Mouse (Mus musculus) c-Kit-positive CD71-negative TER-119-negative erythroid progenitor cells, embryonic 14.5 days (primary cell): Measurements from ENCODE around the gene Ube2h.
"Not testable (repeated sequence)": the region's sequence is repeated elsewhere in the genome, so short reads cannot be mapped to it uniquely, and the experiment has no call there.

Source experiments
- DNase-seq: peaks from one replicate; pipeline ENCODE4 v3.0.0-alpha.2; 2013; ENCODE audit warnings: low read depth

Gene Ube2h

DNA sequence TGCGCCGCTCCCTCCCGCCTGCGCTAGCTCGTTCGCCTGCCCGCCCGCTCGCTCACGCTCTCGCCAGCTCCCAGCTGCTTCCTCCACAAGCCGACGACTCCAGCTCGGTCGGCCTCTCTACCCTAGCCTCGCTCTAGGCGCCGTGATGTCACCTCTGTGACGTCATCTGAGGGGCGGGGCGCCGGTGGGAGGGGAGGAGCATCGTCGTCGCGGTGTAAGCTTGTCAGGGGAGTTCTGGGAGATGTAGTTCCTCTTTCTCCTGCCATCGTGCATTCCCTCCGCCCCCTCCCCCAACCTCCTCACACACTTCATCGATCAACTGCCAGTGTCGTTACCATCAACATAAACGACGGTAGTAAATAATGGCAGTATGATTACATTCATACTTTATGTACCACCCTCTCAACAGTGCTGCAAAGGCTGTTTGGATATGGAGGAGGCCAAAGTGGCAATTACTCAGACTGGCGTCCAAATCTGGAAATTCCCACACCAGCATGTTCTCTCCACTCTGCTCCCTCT is at the start of gene Ube2h:
Gene Ube2h (minus strand): TSS at position 141 of the 519 bp plus-strand sequence.
- peak; percentile 97 for DNase-seq

DNA sequence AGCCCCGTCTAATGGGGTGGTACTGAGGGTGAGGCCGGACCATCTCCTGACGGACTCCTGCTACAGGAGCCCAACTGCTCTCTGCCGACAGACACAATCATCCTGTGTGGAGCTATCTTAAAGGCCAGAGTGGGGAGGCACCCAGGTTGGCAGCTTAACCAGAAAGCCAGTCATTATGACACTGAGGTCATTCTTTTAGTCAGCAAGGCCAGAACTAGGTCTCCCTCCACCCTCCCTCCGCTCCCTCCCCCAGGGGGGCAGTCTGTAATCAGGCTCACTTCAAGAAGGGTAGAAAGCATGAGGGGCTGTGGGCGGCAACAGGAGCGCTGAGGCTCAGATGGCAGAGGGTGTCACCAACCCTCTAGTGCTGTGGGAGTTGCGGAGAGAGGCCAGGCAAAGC is 49.3 kb upstream of the Ube2h start:
- no peak for DNase-seq

DNA sequence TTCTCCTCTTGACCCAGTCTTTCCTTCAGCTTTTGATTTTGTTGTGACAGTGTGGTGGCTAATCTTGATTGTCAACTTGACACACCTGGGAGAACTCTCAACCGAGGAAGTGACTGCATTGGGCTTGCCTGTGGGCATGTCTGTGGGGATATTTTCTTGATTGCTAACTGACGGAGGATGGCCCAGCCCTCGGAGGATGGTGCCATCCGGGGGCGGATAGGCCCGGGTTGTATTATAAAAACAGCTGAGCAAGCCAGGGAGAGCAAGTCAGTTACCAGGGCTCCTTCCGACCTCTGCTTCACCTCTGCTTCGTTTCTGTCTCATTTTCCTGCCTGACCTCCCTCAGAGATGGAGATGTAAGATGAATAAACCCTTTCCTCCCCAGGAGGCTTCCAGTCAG is 48.4 kb upstream of the Ube2h start:
- DNase-seq: no peak

DNA sequence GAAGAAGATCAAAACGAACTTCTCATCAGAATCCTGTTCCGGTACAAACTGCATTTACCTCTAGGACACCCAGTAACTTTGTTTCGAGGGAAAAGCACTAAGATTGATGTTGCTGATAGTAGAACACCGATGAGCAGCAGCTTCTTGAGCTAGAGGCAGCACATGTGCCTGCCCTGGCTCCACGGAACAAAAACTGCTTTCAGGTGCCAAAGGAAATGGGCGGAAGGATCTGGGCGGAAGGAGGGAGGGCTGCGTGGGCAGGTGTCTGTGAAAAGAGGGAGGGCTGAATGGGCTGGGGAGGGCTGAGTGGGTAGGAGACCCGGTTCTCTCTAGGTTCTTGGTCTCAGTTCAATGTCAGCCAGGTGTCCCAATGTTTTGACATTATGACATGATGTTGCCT is 47.0 kb upstream of the Ube2h start:
- DNase-seq: no peak

DNA sequence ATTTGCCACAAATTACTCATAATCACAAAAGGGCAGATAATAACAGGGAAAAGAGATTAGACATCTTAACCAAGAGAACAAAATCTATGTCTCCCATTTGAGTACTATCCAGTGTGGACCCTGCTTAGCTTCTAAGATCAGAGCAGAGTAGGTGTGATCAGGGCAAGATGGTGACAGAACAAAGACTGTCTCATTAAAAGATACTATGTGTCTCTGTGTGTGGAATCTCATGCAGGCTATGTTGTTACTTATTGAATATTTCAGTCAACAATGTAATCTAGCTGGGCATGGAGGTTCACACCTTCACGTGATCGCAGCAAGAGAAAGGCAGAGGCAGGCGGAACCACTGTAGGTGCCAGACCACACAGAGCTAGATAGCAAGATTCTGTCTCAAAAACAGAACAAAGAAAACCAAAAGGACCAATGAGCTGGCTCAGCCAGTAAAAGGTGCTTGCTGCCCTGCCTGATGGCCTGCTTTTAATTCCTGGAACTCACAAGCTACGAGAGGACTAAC is 43.0 kb upstream of the Ube2h start:
- DNase-seq: no peak

DNA sequence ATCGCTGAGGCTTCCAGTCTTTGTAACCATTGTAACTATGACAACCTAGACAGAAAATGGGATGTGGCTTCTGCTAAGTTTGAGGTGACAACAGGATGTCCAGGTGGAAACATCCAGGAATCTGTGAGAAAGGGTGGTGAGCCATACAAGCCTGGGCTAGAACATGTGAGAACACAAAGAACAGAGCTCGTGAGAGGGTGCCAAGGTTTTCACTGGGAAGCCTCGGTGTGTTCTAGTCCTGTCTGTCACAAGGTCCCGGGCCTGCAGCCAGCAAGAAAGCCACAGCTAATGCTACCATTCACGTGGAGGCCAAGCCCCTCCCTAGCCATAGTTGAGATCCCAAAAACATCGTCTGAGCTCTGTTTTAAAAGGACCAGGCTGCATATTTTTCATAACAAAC is 42.4 kb upstream of the Ube2h start:
- DNase-seq: no peak

DNA sequence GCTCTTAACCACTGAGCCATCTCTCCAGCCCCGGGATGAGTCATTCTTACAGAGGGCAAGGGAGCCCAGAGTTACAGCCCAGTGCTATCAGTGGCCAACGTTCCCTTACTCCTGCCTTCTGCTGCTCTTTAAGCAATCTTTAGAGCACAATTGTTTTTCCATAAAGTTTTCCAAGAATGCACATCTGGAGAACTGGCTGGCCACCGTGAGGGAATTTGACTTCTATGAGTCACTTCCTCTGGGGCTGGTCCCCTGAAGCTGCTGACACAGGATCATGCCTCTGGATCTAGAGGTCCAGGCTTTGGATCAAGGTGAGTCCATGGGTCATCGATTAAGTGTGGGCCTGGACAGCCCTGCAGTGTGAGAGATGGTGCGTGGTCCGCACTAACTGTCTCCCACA is 39.7 kb upstream of the Ube2h start:
- DNase-seq: no peak

DNA sequence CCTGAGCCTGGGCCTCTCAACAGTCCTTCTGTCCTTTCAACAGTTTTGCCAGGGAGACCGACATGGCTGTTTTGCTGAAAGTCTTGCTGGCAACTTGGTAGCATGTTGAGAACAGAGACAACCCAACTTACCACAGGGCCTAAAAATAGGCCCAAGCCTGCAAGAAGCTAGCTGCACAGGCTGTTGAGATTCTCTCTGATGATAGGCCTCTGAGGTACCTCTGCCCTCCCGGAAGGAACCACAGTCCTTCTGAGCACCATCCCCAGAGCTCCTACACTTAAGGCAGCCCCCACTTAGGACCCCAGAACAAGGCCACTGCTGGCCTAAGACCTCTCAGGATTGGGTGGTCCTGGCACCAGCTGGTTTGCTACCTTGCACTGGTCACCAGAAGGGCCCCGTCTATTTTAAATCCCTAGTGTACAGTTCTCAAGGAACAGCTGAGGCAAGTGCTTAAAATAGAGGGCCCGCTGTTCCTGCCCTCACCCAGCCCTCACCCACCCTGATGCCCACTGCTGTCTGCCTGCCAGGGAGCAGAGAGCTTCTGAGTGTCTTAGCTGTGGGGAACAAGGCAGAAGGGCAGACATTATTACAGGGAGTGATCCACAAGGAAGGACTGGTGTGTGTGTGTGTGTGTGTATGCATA is 36.0 kb upstream of the Ube2h start:
- no peak for DNase-seq

DNA sequence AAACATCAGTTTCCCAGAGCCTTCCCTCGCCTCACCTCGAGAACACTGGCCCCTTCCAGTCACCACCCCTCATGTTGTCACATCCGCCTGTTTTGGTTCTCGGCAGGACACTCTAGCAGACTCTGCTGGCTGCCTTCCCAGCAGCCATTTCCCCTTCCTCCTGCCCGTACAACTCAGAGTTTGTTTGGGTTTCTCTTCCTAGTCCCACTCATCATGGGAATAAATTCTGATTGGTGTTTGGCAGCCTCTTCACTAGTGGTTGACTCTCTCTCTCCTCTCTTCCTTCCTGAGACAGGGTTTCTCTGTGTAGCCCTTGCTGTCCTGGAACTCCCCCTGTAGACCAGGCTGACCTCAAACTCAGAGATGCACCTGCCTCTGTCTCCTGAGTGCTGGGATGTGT is 32.6 kb upstream of the Ube2h start:
- DNase-seq: no peak

DNA sequence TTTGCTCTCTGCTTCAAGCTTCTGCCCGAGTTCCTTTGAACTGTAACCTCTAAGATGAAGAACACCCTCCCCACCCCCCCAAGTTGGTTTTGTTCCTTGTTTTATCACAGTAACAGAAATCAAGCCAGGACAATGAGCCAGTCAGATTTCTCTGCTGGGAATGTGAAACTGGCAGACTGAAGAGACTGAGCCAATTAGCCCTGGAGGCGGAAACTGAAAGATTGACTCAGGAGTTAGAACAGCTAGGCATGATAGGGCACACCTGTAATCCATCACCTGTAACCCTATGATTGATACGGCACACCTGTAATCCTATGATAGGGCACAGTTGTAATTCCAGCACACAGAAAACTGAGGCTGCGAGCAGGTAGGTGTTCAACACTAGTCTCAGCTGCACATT is 27.9 kb upstream of the Ube2h start:
- DNase-seq: no peak

DNA sequence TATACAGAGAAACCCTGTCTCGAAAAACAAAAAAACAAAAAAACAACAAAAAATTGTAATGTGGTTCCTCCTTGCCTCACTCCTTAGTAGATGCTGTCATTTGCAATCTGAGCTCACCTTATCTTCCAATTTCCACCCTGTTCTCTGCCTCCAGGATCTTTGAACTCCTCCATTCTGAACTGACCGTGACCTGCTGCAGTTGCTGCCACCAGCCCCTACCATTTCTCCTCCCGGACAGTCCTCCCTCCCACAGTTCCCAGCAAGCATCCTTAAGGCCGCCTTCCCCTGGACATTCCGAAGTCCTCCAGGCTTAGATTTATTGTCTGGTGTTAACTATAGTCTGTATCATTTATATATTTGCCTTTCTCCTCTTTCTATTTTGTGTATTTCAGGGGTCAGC is 26.4 kb upstream of the Ube2h start:
- no peak for DNase-seq

DNA sequence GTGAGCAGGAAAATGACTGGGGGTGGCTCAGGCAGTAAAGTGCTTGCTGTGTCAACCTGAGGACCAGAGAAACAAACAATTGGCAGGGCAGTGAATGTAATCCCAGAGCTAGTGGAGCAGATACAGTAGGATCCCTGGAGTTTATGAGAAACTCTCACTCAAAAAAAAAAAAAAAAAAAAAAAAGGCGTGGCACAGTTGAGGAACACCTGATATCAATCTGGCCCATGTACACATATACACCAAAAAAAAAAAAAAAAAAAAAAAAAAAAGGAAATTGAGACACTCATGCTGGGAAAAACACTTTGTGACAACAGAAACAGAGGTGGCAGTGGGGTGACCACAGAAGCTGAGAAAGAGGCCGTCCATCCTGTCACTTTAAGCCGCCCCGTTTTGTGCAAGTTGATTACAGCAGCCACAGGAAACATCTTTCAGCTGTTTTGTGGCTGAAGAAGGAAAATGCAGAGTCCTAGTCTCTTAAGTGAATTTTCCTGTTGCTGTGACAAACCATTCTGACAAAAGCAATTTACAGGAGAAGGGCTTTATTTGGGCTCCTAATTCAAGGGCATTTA is 21.7 kb upstream of the Ube2h start:
- DNase-seq: no peak

DNA sequence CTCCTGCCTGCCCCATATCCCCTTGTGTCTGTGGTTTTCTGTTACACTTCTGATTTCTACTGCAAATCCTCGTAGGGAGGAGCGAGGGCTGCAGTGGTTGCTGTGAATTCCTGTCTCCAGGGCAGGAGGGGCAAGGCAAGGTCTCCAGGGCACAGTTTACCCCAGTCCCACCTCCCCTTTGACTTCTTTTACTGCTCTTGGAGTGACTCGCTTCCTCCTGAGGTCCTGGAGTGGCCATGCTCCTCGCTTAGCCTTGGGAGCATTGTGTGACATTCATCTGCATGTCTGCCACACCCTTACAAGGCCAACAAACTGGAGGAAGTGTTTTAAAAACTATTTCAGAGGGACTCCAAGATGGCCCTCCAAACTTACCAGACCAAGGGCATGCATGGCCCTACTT is 16.7 kb upstream of the Ube2h start:
- no peak for DNase-seq

DNA sequence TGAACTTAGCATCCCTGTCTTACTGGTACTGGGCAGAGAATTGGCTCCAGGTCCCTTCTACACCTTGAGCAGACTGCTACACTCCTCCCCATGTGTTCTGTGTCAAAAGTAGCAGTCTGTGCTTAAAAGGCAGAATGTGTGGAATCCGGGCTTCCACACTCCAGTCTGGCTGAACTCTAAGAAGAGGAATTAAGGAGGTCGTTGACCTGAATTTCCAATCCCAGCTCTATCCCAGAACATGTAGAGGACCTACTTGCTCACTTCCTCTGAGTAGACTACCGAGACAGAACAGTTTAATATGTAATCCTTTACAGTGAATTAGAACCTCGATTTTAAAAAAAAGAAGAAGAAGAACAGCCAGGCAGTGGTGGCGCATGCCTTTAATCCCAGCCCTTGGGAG is 14.9 kb upstream of the Ube2h start:
- no peak for DNase-seq

DNA sequence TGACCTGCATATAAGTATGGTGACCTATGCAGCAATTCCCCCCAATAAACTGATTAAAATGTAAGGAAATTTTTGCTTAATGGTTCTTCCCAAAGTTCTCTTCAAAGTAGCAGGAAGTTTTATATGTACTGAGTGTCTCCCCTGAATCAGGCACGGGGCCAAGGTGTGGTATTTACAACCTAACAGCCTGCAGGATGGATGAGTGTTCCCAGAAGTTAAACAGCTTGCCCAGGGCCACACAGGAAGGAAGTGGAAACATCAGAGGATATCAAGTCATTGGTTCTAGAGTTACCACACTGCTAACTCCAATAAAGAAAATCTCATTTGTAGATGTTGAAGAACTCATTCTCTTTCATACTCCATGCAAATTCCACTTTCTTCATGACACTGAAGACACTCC is 7.7 kb upstream of the Ube2h start:
- no peak for DNase-seq

DNA sequence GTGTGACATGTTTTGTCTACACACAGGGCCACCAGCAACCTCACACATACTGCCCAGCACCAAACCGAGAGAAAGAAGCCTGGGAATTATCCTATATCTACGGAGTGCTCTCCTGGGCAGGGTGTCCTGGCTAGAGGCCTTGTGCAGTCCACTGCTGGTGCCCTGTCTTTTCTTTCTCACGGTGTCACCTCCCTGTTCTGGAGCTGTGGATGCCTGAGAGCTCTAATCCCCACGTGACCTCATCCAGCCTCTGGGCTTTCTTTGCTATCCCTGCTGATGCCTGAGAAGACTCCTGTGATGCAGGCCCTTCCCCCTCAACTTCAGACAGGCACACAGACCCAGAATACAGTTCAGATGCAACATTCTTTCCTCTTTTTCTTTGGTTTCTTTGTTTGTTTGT is 4.4 kb upstream of the Ube2h start:
- DNase-seq: no peak

DNA sequence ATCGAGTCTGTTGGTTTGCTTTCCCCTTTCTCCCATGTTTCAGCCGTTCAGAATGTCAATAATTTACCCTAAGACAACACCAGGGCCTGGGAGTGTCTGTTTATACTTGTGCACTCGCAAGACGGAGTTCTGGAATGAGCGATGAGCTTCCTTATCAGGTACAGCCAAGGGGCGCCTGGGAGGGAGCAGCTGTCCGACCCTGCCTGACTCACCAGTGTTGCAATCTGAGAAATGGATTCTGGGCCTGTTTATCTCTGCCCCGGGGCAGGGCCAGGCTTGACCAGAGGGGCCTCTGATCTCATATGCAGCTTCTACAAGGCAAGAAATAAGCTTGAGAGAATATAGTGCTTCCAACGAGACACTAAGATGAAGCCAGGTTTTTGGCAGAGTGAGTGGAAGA is 3.4 kb upstream of the Ube2h start:
- peak; percentile 57 for DNase-seq

DNA sequence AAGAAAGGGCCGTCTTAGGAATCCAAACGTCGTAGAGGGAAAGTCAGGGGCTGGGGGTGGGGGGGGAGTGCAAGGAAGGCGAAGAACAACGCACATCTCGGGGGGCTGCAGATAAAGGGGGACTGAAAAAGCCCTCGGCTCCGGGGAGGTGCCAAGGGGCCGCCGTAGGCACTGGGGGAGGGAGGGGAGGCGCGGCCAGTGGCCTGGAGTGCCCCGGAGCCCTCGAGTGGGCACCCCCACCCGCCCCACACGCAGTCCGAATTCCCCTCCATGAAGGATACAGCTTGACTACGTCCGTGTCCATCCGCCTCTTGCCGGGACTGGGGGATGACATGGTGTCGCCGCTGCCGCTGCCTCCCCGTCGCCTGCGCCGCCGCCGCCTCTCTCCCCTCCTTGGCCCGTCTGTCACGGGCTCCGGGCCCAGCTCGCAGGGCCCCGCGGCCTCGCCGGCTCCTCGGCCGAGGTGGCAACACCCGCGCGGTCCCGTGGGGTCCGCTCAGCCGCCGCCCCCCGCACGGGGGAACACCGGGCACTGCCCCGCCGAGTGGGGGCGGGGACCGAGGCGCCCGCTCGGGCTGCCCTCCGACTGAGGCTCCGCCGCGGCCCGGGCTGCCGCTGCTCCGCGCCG is 454 bp downstream of the Ube2h start:
- not testable (repeated sequence) for DNase-seq

DNA sequence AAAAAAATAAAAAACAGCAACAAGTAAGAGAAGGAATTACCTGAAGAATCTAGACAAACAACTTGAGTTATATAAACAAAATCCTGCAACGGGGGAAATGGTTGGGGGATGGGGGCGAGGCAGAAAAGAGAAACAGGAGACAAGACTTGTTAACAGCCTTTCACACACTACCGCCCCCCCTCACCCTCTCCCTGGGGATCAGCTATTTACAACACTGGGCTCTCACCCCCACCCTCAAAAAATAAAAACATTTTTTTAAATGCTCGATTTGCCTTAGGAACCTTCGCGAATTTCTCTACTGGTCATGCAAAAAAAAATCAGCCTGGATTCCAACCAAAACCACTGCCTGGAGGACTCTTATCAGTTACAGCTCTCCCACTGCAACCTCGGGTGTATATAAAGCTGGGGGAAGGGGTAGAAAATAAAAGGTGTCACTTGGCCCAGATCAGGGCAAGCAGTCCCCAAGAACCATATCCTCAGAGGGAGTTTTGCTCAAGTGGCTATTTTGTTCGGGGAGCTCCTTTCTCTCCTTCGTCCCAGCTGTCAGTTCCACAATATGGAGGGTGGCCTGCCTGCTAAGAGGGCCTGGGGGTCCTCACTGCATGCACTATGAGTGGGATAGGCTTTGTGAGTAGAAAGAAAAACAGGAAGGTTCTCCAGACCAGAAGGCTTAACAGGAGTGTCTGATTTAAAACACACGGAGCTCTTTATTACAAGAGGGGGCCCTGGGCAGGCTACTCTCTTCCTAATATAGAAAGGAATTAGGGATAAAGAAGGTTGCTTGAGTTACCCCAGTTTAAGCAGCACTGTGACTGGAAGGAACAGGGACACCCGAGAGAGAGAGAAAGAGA is 1.3 kb downstream of the Ube2h start:
- no peak for DNase-seq

DNA sequence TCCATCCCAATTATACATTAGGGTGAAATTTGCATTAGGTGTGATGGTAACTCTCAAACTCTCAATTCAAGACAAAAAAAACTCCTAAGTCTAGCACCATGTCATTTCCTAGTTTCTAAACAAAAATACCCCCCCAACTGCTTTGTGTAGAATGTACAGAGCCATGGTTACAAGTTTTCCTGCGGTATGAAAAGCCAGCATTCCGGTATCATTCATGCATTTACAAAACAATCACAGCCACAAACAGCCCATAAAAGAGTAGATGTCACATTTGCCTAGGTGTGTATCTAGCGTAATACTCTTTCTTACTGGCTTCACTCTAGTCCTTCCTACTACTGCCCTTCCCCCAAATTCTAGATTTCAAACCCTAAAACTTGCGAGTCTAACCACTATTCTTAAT is 2.2 kb downstream of the Ube2h start:
- DNase-seq: no peak

DNA sequence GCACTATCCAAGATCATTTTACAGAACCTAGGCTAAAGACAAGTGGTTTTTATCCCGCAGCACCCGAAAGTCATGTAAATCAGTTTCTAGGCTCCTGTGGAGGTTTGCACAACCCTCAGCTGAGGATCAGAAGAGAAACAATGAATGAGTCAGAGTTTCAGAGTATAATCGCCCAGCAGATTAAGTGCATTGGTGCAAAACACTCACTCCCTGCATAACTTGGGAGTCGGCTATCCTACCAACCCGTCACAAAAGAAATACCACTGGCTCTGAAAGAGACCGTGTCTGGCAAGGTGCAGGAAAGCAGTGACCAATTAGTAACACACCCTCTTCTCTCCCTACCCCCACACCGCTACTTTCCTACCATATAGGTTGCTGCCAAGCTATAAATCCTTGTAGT is 3.4 kb downstream of the Ube2h start:
- DNase-seq: no peak

DNA sequence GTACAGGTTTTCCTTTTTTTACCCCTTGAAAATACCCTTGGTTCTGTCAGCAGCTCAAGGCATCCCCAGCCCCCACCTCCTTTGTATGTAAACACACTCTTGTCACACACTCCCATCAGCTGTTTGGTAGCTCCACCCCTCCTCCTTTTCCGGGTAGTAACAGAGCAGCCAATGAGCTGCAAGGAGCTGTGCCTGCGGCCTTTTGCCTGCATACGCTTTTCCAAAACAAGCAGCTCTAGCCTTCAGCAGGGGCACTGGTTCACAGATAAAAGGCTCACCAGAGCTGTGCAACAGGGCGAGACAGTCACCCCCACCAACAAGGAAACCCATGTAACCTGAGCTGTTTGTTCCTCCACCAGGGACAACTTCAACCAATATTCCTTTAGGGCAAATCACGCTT is 4.0 kb downstream of the Ube2h start:
- peak; percentile 50 for DNase-seq

DNA sequence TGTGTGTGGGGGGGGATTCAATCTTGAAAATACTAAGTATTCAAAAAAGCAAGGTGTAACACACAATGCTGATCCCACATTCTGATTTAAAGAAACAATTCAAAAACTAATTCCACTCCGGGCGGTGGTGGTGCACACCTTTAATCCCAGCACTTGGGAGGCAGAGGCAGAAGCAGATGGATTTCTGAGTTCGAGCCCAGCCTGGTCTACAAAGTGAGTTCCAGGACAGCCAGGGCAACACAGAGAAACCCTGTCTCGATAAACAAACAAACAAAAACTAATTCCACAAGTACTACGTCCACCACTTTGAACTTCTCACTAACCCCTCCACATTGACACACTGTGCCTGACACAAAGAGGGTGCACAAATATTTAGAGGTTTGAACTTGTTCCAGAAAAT is 4.7 kb downstream of the Ube2h start:
- no peak for DNase-seq
